Mouse (Mus musculus): ENCODE measurements around the gene Ifngr1.

DNA sequence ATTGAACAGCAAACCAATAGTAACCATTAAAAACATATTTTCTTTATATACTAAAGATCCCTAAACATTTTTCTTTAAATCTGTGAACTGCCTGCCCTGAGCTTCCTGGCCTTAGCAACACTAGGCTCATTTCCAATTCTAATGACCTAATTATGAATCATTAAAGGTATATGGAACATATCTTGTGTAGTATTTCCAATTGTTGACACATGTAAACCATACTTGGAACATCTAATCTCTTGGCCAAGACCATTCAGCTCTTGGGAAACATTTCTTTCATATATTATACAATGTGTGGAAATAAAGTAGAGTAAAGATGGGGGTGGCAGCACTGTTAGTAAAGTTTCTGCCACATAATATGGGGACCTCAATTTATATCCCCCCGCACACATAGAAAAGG, 47.9 kb downstream of the Ifngr1 start:
- TF ChIP-seq CTCF (IDR thresholded peaks at IDR 0.05; ENCODE audit: borderline replicate concordance, control insufficient read depth, extremely low read depth, insufficient read depth, low read length, poor library complexity) (no peak), POLR2A (IDR thresholded peaks at IDR 0.05; ENCODE audit: control insufficient read depth, extremely low read depth, insufficient read depth, low read length, poor library complexity) (no peak)

Data from thymus, adult 2 months (tissue).